Mouse (Mus musculus): Measurements from ENCODE around the gene Ugt3a2. TPM values are rescaled to one million over a fixed set of nuclear protein-coding genes. Genes with fewer than 3 reads are reported as not detected.

Gene Ugt3a2
- total RNA-seq, 1 experiment = not detected

GRCm38 (mm10) chr15:9376281-9376680 lies 40.9 kb downstream of the Ugt3a2 start:
- Histone ChIP-seq H3K9ac (ENCODE audit: insufficient read depth, low read depth, low read length, poor library complexity, severe bottlenecking) (no peak overlapping the region), H3K27ac (ENCODE audit: insufficient read depth, low read depth, low read length, poor library complexity, severe bottlenecking) (no peak overlapping the region), H3K9me3 (ENCODE audit: control insufficient read depth, insufficient read depth, low read depth, low read length) (no peaks in the 10 kb centered on the region), H3K4me1 (ENCODE audit: control insufficient read depth in 2 of 2, insufficient read depth in 2 of 2, low read length in 2 of 2, poor library complexity in 1 of 2) (no peaks in the 10 kb centered on the region), H3K4me3 (ENCODE audit: insufficient read depth in 1 of 2, low read depth in 1 of 2, low read length in 2 of 2, poor library complexity in 1 of 2, severe bottlenecking in 1 of 2) (no peak overlapping the region), H3K36me3 (ENCODE audit: control insufficient read depth, insufficient read depth, low read length, poor library complexity, severe bottlenecking) (no peaks in the 10 kb centered on the region)
- no peak for DNase-seq (ENCODE audit: low read depth, low spot score)
- in situ Hi-C loops (cut with MboI; ENCODE audit: low sequenced_read_pairs in 2 of 2, unreplicated experiment in 2 of 2) = no loop called here
- TF ChIP-seq MAFK (IDR thresholded peaks at IDR 0.05; ENCODE audit: insufficient read depth, low read depth, low read length) (no peak), CHD2 (IDR thresholded peaks at IDR 0.05; ENCODE audit: low read depth, low read length) (no peak), HCFC1 (IDR thresholded peaks at IDR 0.05; ENCODE audit: borderline replicate concordance, insufficient read depth, low read length) (no peak), ZC3H11A (IDR thresholded peaks at IDR 0.05; ENCODE audit: borderline replicate concordance, low read depth, low read length) (no peak), ZNF384 (IDR thresholded peaks at IDR 0.05; ENCODE audit: low read depth, low read length) (no peak)

GRCm38 (mm10) chr15:9409475-9409874 lies 74.1 kb downstream of the Ugt3a2 start:
- Histone ChIP-seq H3K9me3 (ENCODE audit: control insufficient read depth, insufficient read depth, low read depth, low read length) (no peaks in the 10 kb centered on the region), H3K27ac (ENCODE audit: insufficient read depth, low read depth, low read length, poor library complexity, severe bottlenecking) (no peak overlapping the region), H3K36me3 (ENCODE audit: control insufficient read depth, insufficient read depth, low read length, poor library complexity, severe bottlenecking) (no peaks in the 10 kb centered on the region), H3K4me3 (ENCODE audit: insufficient read depth in 1 of 2, low read depth in 1 of 2, low read length in 2 of 2, poor library complexity in 1 of 2, severe bottlenecking in 1 of 2) (no peak overlapping the region), H3K4me1 (ENCODE audit: control insufficient read depth in 2 of 2, insufficient read depth in 2 of 2, low read length in 2 of 2, poor library complexity in 1 of 2) (no peaks in the 10 kb centered on the region), H3K9ac (ENCODE audit: insufficient read depth, low read depth, low read length, poor library complexity, severe bottlenecking) (no peak overlapping the region)
- in situ Hi-C loops (cut with MboI; ENCODE audit: low sequenced_read_pairs in 2 of 2, unreplicated experiment in 2 of 2) = no loop called here
- TF ChIP-seq ZNF384 (IDR thresholded peaks at IDR 0.05; ENCODE audit: low read depth, low read length) (no peak), HCFC1 (IDR thresholded peaks at IDR 0.05; ENCODE audit: borderline replicate concordance, insufficient read depth, low read length) (no peak)
- DNase-seq (ENCODE audit: low read depth, low spot score) = no peak

Other genes with a start within 250 kb of the Ugt3a2 start
- 24.1 and 26.4 TPM in 2 replicates for gene Lmbrd2, start 195.0 kb upstream of the Ugt3a2 start, total RNA-seq (2012; rRNA removed)
- 42.7 and 45.2 TPM in 2 replicates for gene Skp2, start 180.1 kb upstream of the Ugt3a2 start, total RNA-seq (2012; rRNA removed)
- not detected in 2 replicates for gene Ugt3a1, start 58.7 kb upstream of the Ugt3a2 start, total RNA-seq (2012; rRNA removed)
- 9.1 and 10.6 TPM in 2 replicates for gene Capsl, start 100.5 kb downstream of the Ugt3a2 start, total RNA-seq (2012; rRNA removed)
- not detected in 2 replicates for gene Il7r, start 194.6 kb downstream of the Ugt3a2 start, total RNA-seq (2012; rRNA removed)